In genomic region chr6:115343096-115343495, GRCm38 (mm10) we compare ENCODE assay signal across 24 mouse cellular contexts.
"Had no signal": no experiment of that assay in that cellular context is flagged by ENCODE, and none has a peak within 500 bp of the region (broad histone marks: within the 10 kb centered on the region; RNA-seq: fewer than 3 reads in every experiment).

No protein-coding gene starts in this region.

- H3K4me3 ChIP-seq: heart, embryonic 10.5 days; heart, embryonic 12.5 days; hindbrain, embryonic 10.5 days; hindbrain, embryonic 12.5 days; hindbrain, embryonic 15.5 days; kidney, embryonic 15.5 days; limb, embryonic 13.5 days; limb, embryonic 15.5 days; liver, embryonic 12.5 days had no signal

- ATAC-seq: hindbrain, postnatal 0 days; liver, embryonic 12.5 days had no signal

- H3K27ac ChIP-seq: heart, embryonic 10.5 days; hindbrain, embryonic 10.5 days; hindbrain, embryonic 12.5 days; hindbrain, embryonic 15.5 days; hindbrain, postnatal 0 days; kidney, embryonic 15.5 days; kidney, postnatal 0 days; limb, embryonic 13.5 days; limb, embryonic 15.5 days; liver, embryonic 12.5 days had no signal

- H3K4me2 ChIP-seq: heart, embryonic 12.5 days; hindbrain, embryonic 12.5 days; hindbrain, embryonic 15.5 days; kidney, embryonic 15.5 days; limb, embryonic 13.5 days; limb, embryonic 15.5 days had no signal

- H3K4me1 ChIP-seq: hindbrain, embryonic 15.5 days; limb, embryonic 15.5 days had no signal

- H3K9me3 ChIP-seq: heart, embryonic 10.5 days; hindbrain, embryonic 10.5 days; hindbrain, embryonic 12.5 days; hindbrain, embryonic 15.5 days; kidney, embryonic 15.5 days; limb, embryonic 13.5 days; limb, embryonic 15.5 days; liver, embryonic 12.5 days had no signal

- DNase-seq: gastrocnemius, adult 2 months; gastrocnemius, postnatal 10 days; gastrocnemius, postnatal 25 days; heart, postnatal 10 days; heart, postnatal 4 days; kidney, adult 11 months; kidney, adult 2 months; kidney, adult 9 months; kidney, postnatal 14 days; kidney, postnatal 36 days; layer of hippocampus, adult 9-11 months; layer of hippocampus, postnatal 36 days; left cerebral cortex, postnatal 4 days had no signal

- H3K36me3 ChIP-seq: heart, embryonic 10.5 days; heart, embryonic 12.5 days; hindbrain, embryonic 10.5 days; hindbrain, embryonic 12.5 days; hindbrain, embryonic 15.5 days; kidney, embryonic 15.5 days; limb, embryonic 13.5 days; limb, embryonic 15.5 days; liver, embryonic 12.5 days had no signal

- H3K27me3 ChIP-seq: heart, embryonic 12.5 days; hindbrain, embryonic 12.5 days; hindbrain, embryonic 15.5 days; kidney, embryonic 15.5 days; limb, embryonic 13.5 days; limb, embryonic 15.5 days; liver, embryonic 12.5 days had no signal

- H3K9ac ChIP-seq: heart, embryonic 12.5 days; hindbrain, embryonic 12.5 days; hindbrain, embryonic 15.5 days; kidney, embryonic 15.5 days; limb, embryonic 13.5 days; limb, embryonic 15.5 days; liver, embryonic 12.5 days had no signal
